Mouse (Mus musculus) MEL (cell line): ENCODE measurements around the gene Marc1. TPM values are rescaled to one million over a fixed set of nuclear protein-coding genes. Genes with fewer than 3 reads are reported as not detected.

Source experiments
- DNase-seq: peaks from one replicate; pipeline ENCODE4 v3.0.0; 2011; ENCODE audit warnings: low read depth, low spot score
- H3K27ac ChIP-seq: 2 replicates; pipeline ENCODE4 v1.5.1; 2012; ENCODE audit warnings: low read depth, mild to moderate bottlenecking, control low read depth, low read length, moderate library complexity; ENCODE audit not compliant: control insufficient read depth
- H3K27me3 ChIP-seq, 2 experiments: fragments of 150-350 bp in 1 of 2; sonication (generic) in 1 of 2; 2 replicates each; pipeline ENCODE4 v1.6.1; 2012; ENCODE audit warnings: low read length in 2 of 2, mild to moderate bottlenecking in 2 of 2, improper control_type of control experiment in 1 of 2, moderate library complexity in 1 of 2; ENCODE audit not compliant: insufficient read depth in 2 of 2, control insufficient read depth in 1 of 2
- H3K36me3 ChIP-seq, 2 experiments: 2 replicates each; pipeline ENCODE4 v1.6.1; 2012 to 2014; ENCODE audit warnings: low read length in 2 of 2, improper control_type of control experiment in 1 of 2, inconsistent platforms in 1 of 2, mild to moderate bottlenecking in 1 of 2; ENCODE audit not compliant: insufficient read depth in 2 of 2, control insufficient read depth in 1 of 2
- H3K4me1 ChIP-seq, 2 experiments: fragments of 150-350 bp in 1 of 2; sonication (generic) in 1 of 2; 2 replicates each; pipeline ENCODE4 v1.6.1; 2012; ENCODE audit warnings: low read length in 2 of 2, improper control_type of control experiment in 1 of 2, mild to moderate bottlenecking in 1 of 2; ENCODE audit not compliant: insufficient read depth in 2 of 2, control insufficient read depth in 1 of 2
- H3K4me3 ChIP-seq, 2 experiments: fragments of 150-350 bp in 1 of 2; sonication (generic) in 1 of 2; 2 replicates each; pipeline ENCODE4 v1.5.1; 2012; ENCODE audit warnings: low read depth in 2 of 2, low read length in 2 of 2, mild to moderate bottlenecking in 2 of 2, moderate library complexity in 2 of 2, control low read depth in 1 of 2, improper control_type of control experiment in 1 of 2; ENCODE audit not compliant: control insufficient read depth in 1 of 2, insufficient read depth in 1 of 2
- H3K79me2 ChIP-seq: 2 replicates; pipeline ENCODE4 v1.6.1; 2012; ENCODE audit warnings: mild to moderate bottlenecking, low read length, moderate library complexity; ENCODE audit not compliant: control insufficient read depth, poor library complexity, insufficient read depth
- H3K9ac ChIP-seq: 2 replicates; pipeline ENCODE4 v1.6.1; 2012; ENCODE audit warnings: low read depth, mild to moderate bottlenecking, control low read depth, low read length, moderate library complexity; ENCODE audit not compliant: control insufficient read depth, poor library complexity, severe bottlenecking
- H3K9me3 ChIP-seq: fragments of 150-350 bp; sonication (generic); replicated peaks from 2 replicates; pipeline ENCODE4 v1.6.1; 2012; ENCODE audit warnings: mild to moderate bottlenecking, low read length, improper control_type of control experiment, moderate library complexity; ENCODE audit not compliant: insufficient read depth
- BHLHE40 ChIP-seq: IDR thresholded peaks from 2 replicates; pipeline ENCODE4 v1.6.1; 2012; ENCODE audit warnings: low read depth, mild to moderate bottlenecking, inconsistent platforms, low read length, improper control_type of control experiment, borderline replicate concordance
- CHD1 ChIP-seq: IDR thresholded peaks from 2 replicates; pipeline ENCODE4 v1.6.1; 2012; ENCODE audit warnings: low read depth, mild to moderate bottlenecking, inconsistent platforms, low read length, improper control_type of control experiment
- CTCF ChIP-seq, 3 experiments: IDR thresholded peaks in 2 of 3; conservative IDR thresholded peaks in 1 of 3; 2 replicates each; pipeline ENCODE4 v1.5.1; 2011 to 2012; ENCODE audit warnings: low read length in 3 of 3, low read depth in 2 of 3, mild to moderate bottlenecking in 2 of 3, improper control_type of control experiment in 1 of 3, inconsistent platforms in 1 of 3, mixed read lengths in 1 of 3, moderate library complexity in 1 of 3; ENCODE audit not compliant: control insufficient read depth in 1 of 3, insufficient read depth in 1 of 3, poor library complexity in 1 of 3, severe bottlenecking in 1 of 3
- ELF1 ChIP-seq: IDR thresholded peaks from 2 replicates; pipeline ENCODE4 v1.6.1; 2014; ENCODE audit warnings: low read depth, mild to moderate bottlenecking, inconsistent platforms, low read length, improper control_type of control experiment, moderate library complexity
- EP300 ChIP-seq, 2 experiments: IDR thresholded peaks; 2 replicates each; pipeline ENCODE4 v1.6.1; 2011; ENCODE audit warnings: improper control_type of control experiment in 2 of 2, low read length in 2 of 2, low read depth in 1 of 2, mild to moderate bottlenecking in 1 of 2
- ETS1 ChIP-seq: IDR thresholded peaks from 2 replicates; pipeline ENCODE4 v1.6.1; 2012; ENCODE audit warnings: low read depth, mild to moderate bottlenecking, inconsistent platforms, low read length, improper control_type of control experiment, moderate library complexity
- GABPA ChIP-seq: IDR thresholded peaks from 2 replicates; pipeline ENCODE4 v1.6.1; 2012; ENCODE audit warnings: low read depth, mild to moderate bottlenecking, inconsistent platforms, low read length, improper control_type of control experiment, moderate library complexity
- GATA1 ChIP-seq: IDR thresholded peaks from 2 replicates; pipeline ENCODE4 v1.6.1; 2011; ENCODE audit warnings: low read depth, low read length, improper control_type of control experiment
- MAFK ChIP-seq: IDR thresholded peaks from 2 replicates; pipeline ENCODE4 v1.6.1; 2011; ENCODE audit warnings: low read depth, mild to moderate bottlenecking, low read length, improper control_type of control experiment, borderline replicate concordance
- MAZ ChIP-seq: IDR thresholded peaks from 2 replicates; pipeline ENCODE4 v1.6.1; 2012; ENCODE audit warnings: low read depth, mild to moderate bottlenecking, inconsistent platforms, low read length, improper control_type of control experiment
- MEF2A ChIP-seq: IDR thresholded peaks from 2 replicates; pipeline ENCODE4 v1.6.1; 2014; ENCODE audit warnings: low read depth, mild to moderate bottlenecking, inconsistent platforms, low read length, improper control_type of control experiment; ENCODE audit not compliant: poor library complexity, insufficient replicate concordance, severe bottlenecking; ENCODE audit errors: extremely low read depth
- MXI1 ChIP-seq: IDR thresholded peaks from 2 replicates; pipeline ENCODE4 v1.6.1; 2011; ENCODE audit warnings: mild to moderate bottlenecking, low read depth, low read length, improper control_type of control experiment
- NELFE ChIP-seq: IDR thresholded peaks from 2 replicates; pipeline ENCODE4 v1.6.1; 2011; ENCODE audit warnings: low read depth, low read length, improper control_type of control experiment
- POLR2A ChIP-seq, 2 experiments: IDR thresholded peaks; 2 replicates each; pipeline ENCODE4 v1.6.1; 2011 to 2012; ENCODE audit warnings: low read length in 2 of 2, mild to moderate bottlenecking in 2 of 2, control low read depth in 1 of 2, improper control_type of control experiment in 1 of 2, low read depth in 1 of 2, moderate library complexity in 1 of 2; ENCODE audit not compliant: control insufficient read depth in 1 of 2, insufficient read depth in 1 of 2, poor library complexity in 1 of 2
- POLR2AphosphoS2 ChIP-seq: IDR thresholded peaks from 2 replicates; pipeline ENCODE4 v1.6.1; 2011; ENCODE audit warnings: low read length, improper control_type of control experiment
- POLR2AphosphoS5 ChIP-seq: IDR thresholded peaks from 2 replicates; pipeline ENCODE4 v1.6.1; 2012; ENCODE audit warnings: low read depth, borderline replicate concordance, mild to moderate bottlenecking, inconsistent platforms, low read length, moderate library complexity, mixed read lengths
- RAD21 ChIP-seq: IDR thresholded peaks from 2 replicates; pipeline ENCODE4 v1.6.1; 2011; ENCODE audit warnings: mild to moderate bottlenecking, low read depth, low read length, improper control_type of control experiment
- RCOR1 ChIP-seq: IDR thresholded peaks from 2 replicates; pipeline ENCODE4 v1.6.1; 2012; ENCODE audit warnings: low read depth, mild to moderate bottlenecking, inconsistent platforms, low read length, improper control_type of control experiment
- SMC3 ChIP-seq: IDR thresholded peaks from 2 replicates; pipeline ENCODE4 v1.6.1; 2011; ENCODE audit warnings: low read depth, low read length, improper control_type of control experiment
- TBP ChIP-seq: IDR thresholded peaks from 2 replicates; pipeline ENCODE4 v1.8.0; 2011; ENCODE audit warnings: low read depth, low read length, improper control_type of control experiment
- TCF12 ChIP-seq: IDR thresholded peaks from 2 replicates; pipeline ENCODE4 v1.6.1; 2014; ENCODE audit warnings: low read depth, mild to moderate bottlenecking, inconsistent platforms, low read length, improper control_type of control experiment, moderate library complexity
- UBTF ChIP-seq: IDR thresholded peaks from 2 replicates; pipeline ENCODE4 v1.6.1; 2012; ENCODE audit warnings: low read depth, mild to moderate bottlenecking, inconsistent platforms, low read length, improper control_type of control experiment, moderate library complexity, borderline replicate concordance; ENCODE audit not compliant: insufficient read depth
- USF1 ChIP-seq: IDR thresholded peaks from 2 replicates; pipeline ENCODE4 v1.6.1; 2014; ENCODE audit warnings: low read depth, mild to moderate bottlenecking, inconsistent platforms, low read length, improper control_type of control experiment, moderate library complexity
- USF2 ChIP-seq, 2 experiments: IDR thresholded peaks; 2 replicates each; pipeline ENCODE4 v1.6.1; 2011 to 2012; ENCODE audit warnings: improper control_type of control experiment in 2 of 2, low read length in 2 of 2, borderline replicate concordance in 1 of 2, inconsistent platforms in 1 of 2, low read depth in 1 of 2, mild to moderate bottlenecking in 1 of 2; ENCODE audit not compliant: insufficient read depth in 1 of 2
- ZC3H11A ChIP-seq: IDR thresholded peaks from 2 replicates; pipeline ENCODE4 v1.6.1; 2012; ENCODE audit warnings: low read depth, mild to moderate bottlenecking, inconsistent platforms, low read length, improper control_type of control experiment
- ZKSCAN1 ChIP-seq: IDR thresholded peaks from 2 replicates; pipeline ENCODE4 v1.6.1; 2012; ENCODE audit warnings: low read depth, mild to moderate bottlenecking, inconsistent platforms, low read length, improper control_type of control experiment, moderate library complexity
- ZMIZ1 ChIP-seq: IDR thresholded peaks from 2 replicates; pipeline ENCODE4 v1.6.1; 2012; ENCODE audit warnings: low read depth, mild to moderate bottlenecking, inconsistent platforms, low read length, improper control_type of control experiment, moderate library complexity
- ZNF384 ChIP-seq: IDR thresholded peaks from 2 replicates; pipeline ENCODE4 v1.6.1; 2012; ENCODE audit warnings: low read depth, mild to moderate bottlenecking, inconsistent platforms, low read length, improper control_type of control experiment
- polyA plus RNA-seq, 2 experiments: library from polyadenylated mRNA; stranded (reverse) in 1 of 2; unstranded in 1 of 2; fragments of >175 nt in 1 of 2; fragments of >200 nt in 1 of 2; gene quantifications; 2 replicates each; pipeline versions ENCODE4 v1.2.1 to v1.2.4; 2012; ENCODE audit warnings: low replicate concordance in 2 of 2, low read depth in 1 of 2; ENCODE audit not compliant: insufficient read length in 2 of 2, insufficient read depth in 1 of 2, missing spikeins in 1 of 2
- total RNA-seq: library from RNA; depleted of rRNA; stranded (reverse); fragments of 300-350 nt; gene quantifications from 2 replicates; pipeline ENCODE4 v1.2.3, GENCODE M21; 2012

The Marc1 gene
- total and polyA plus RNA-seq, 3 experiments = 0.08 to 0.10 TPM; not detected in 1

DNA sequence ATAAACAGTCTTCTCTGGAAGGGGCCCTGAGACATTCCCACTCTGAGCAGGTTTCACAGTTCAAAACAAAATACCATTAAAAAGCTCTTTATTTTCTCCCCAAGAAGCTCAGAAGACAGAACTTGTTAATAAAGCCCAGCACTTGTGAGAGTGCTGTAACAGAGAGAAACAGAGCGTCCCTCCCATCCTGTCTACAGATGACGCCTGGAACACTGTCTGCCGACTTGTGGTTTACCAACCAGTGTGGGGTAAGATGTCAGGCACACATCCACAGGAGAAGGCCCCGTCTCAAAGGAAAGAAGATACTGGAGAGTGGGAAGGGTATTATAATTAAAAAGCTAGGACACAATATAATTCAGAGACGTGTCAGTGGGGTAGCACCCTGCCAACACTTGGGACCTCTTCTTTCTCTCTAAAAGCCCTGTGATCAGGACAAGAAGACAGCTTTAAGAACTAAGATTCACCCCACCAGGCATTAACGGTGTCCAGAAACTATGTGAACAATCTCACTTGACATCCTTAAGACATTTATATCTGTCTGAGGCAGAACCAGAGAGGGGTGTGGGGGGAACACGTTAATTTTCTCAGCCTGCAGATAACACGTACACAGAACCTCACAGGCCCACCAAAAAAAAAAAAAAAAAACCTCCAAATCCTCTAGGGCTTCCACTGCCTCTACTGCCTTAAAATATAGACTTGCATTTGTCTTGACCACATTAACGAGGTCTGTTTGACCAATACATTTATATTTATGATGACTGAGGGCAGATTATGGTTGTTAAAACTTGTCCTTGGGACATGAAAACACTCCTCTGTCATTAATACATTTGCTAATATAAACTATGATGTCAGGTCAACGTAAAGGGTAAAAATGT is 29.6 kb downstream of the Marc1 start:
- H3K36me3 ChIP-seq = no peaks in the 10 kb centered on the region
- no peak overlapping the region for H3K4me3 ChIP-seq
- DNase-seq = no peak
- H3K27me3 ChIP-seq = no peaks in the 10 kb centered on the region
- TF ChIP-seq NELFE (no peak), ZNF384 (no peak), GATA1 (no peak), ZKSCAN1 (no peak), SMC3 (no peak), MXI1 (no peak), EP300 (IDR thresholded peaks at IDR 0.05; ENCODE audit: low read depth in 1 of 2, low read length in 2 of 2) (no peak), ETS1 (no peak), CTCF (IDR thresholded peaks at IDR 0.05 in 2 of 3, conservative IDR thresholded peaks at IDR 0.05 in 1 of 3; ENCODE audit: control insufficient read depth in 1 of 3, insufficient read depth in 1 of 3, low read depth in 2 of 3, low read length in 3 of 3, poor library complexity in 1 of 3, severe bottlenecking in 1 of 3) (no peak), MAZ (no peak), ZC3H11A (no peak), UBTF (no peak), BHLHE40 (no peak), ELF1 (no peak), USF2 (IDR thresholded peaks at IDR 0.05; ENCODE audit: borderline replicate concordance in 1 of 2, insufficient read depth in 1 of 2, low read depth in 1 of 2, low read length in 2 of 2) (no peak), CHD1 (no peak), POLR2AphosphoS2 (no peak), TBP (no peak), MAFK (no peak)
- H3K27ac ChIP-seq = no peak overlapping the region
- H3K9me3 ChIP-seq = no peaks in the 10 kb centered on the region
- H3K79me2 ChIP-seq = no peaks in the 10 kb centered on the region
- H3K9ac ChIP-seq = no peak overlapping the region
- no peaks in the 10 kb centered on the region for H3K4me1 ChIP-seq

- Histone ChIP-seq H3K27ac (no peak overlapping the region), H3K9ac (no peak overlapping the region), H3K9me3 (no peaks in the 10 kb centered on the region), H3K4me3 (no peak overlapping the region), H3K79me2 (no peaks in the 10 kb centered on the region), H3K36me3 (no peaks in the 10 kb centered on the region), H3K4me1 (no peaks in the 10 kb centered on the region), H3K27me3 (no peaks in the 10 kb centered on the region)
- TF ChIP-seq ZKSCAN1 = no peak
- no peak for TF ChIP-seq CTCF (IDR thresholded peaks at IDR 0.05 in 2 of 3, conservative IDR thresholded peaks at IDR 0.05 in 1 of 3; ENCODE audit: control insufficient read depth in 1 of 3, insufficient read depth in 1 of 3, low read depth in 2 of 3, low read length in 3 of 3, poor library complexity in 1 of 3, severe bottlenecking in 1 of 3)
- TF ChIP-seq UBTF = no peak
- TF ChIP-seq GABPA = no peak
- TF ChIP-seq POLR2AphosphoS5 = no peak
- no peak for TF ChIP-seq TBP
- TF ChIP-seq POLR2AphosphoS2 = no peak
- TF ChIP-seq RAD21 = no peak
- TF ChIP-seq CHD1 = no peak
- TF ChIP-seq TCF12 = no peak
- no peak for TF ChIP-seq USF1
- no peak for TF ChIP-seq RCOR1
- TF ChIP-seq MAZ = no peak
- TF ChIP-seq SMC3 = no peak
- no peak for TF ChIP-seq GATA1
- TF ChIP-seq ZMIZ1 = no peak
- TF ChIP-seq POLR2A (IDR thresholded peaks at IDR 0.05; ENCODE audit: control insufficient read depth in 1 of 2, insufficient read depth in 1 of 2, low read depth in 1 of 2, low read length in 2 of 2, poor library complexity in 1 of 2) = no peak
- no peak for TF ChIP-seq MEF2A
- no peak for DNase-seq
These were observed 33.0 kb downstream of the Marc1 start for GRCm38 (mm10) chr1:184778157-184778556.
